Mouse (Mus musculus): ENCODE measurements around the gene Glb1l2. TPM values are rescaled to one million over a fixed set of nuclear protein-coding genes. Genes with fewer than 3 reads are reported as not detected.

Glb1l2 gene
- polyA plus RNA-seq, 1 experiment from 2014 or later = 2.9 TPM

DNA sequence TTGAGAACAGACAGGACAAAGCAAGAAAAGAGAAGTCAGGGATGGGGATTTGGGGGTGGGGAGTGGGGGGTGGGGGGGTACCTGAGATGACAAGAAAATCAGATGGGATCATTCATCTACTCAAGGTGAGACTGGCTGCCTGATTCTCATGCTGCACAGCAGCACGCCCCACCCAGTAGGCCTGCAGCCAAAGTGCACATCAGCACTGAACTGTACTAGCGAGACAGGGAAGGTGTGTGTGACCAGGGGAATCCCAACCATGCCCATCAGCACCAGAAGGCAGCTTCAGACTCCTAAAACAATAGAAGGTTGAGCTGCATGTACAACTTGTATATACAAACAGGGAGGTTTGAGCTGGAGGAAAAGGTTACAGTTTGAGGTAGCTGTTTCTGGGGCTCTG, 30.6 kb downstream of the Glb1l2 start:
- Histone ChIP-seq H3K9me3 (no peaks in the 10 kb centered on the region), H3K9ac (no peak overlapping the region), H3K36me3 (replicated peaks) (no peaks in the 10 kb centered on the region), H3K4me3 (no peak overlapping the region), H3K4me2 (no peak overlapping the region), H3K27me3 (replicated peaks) (no peaks in the 10 kb centered on the region), H3K27ac (no peak overlapping the region), H3K4me1 (no peaks in the 10 kb centered on the region)
- ATAC-seq (replicated peaks) = peak; percentile 34; the same call in 1 of the 2 replicates
- 85% methylated on average over 2 of the region's 2 CpGs for WGBS

GRCm38 (mm10) chr9:26768181-26768580, 38.1 kb downstream of the Glb1l2 start:
- no peak overlapping the region for H3K4me2 ChIP-seq
- no peak overlapping the region for H3K9ac ChIP-seq
- no peaks in the 10 kb centered on the region for H3K4me1 ChIP-seq
- 0 out of 2 replicates have a peak, but pooled peaks cover 4% of the 10 kb centered on the region for H3K36me3 ChIP-seq (replicated peaks)
- no peak overlapping the region for H3K27ac ChIP-seq
- H3K4me3 ChIP-seq = no peak overlapping the region
- WGBS = 94% methylated on average over 3 of the region's 3 CpGs
- no peak for ATAC-seq (replicated peaks)
- no peaks in the 10 kb centered on the region for H3K27me3 ChIP-seq (replicated peaks)
- H3K9me3 ChIP-seq = no peaks in the 10 kb centered on the region

- peaks cover 8% of the 10 kb centered on the region; the same call in 1 of the 2 replicates for H3K36me3 ChIP-seq (replicated peaks)
- H3K9me3 ChIP-seq = no peaks in the 10 kb centered on the region
- H3K4me2 ChIP-seq = no peak overlapping the region
- H3K27ac ChIP-seq = no peak overlapping the region
- no peak overlapping the region for H3K4me3 ChIP-seq
- no peaks in the 10 kb centered on the region; the same call in 1 of the 2 replicates for H3K4me1 ChIP-seq
- 80% methylated on average over 6 of the region's 6 CpGs for WGBS
- ATAC-seq (replicated peaks) = no peak
- no peaks in the 10 kb centered on the region for H3K27me3 ChIP-seq (replicated peaks)
- no peak overlapping the region for H3K9ac ChIP-seq
These were observed 43.8 kb downstream of the Glb1l2 start for GRCm38 (mm10) chr9:26762477-26762876.

GRCm38 (mm10) chr9:26760576-26760975, 45.7 kb downstream of the Glb1l2 start:
- no peaks in the 10 kb centered on the region for H3K9me3 ChIP-seq
- H3K9ac ChIP-seq = no peak overlapping the region
- H3K4me3 ChIP-seq = no peak overlapping the region
- peaks cover 26% of the 10 kb centered on the region for H3K36me3 ChIP-seq (replicated peaks)
- H3K27ac ChIP-seq = no peak overlapping the region
- no peak for ATAC-seq (replicated peaks)
- no peak overlapping the region for H3K4me2 ChIP-seq
- WGBS = 69% methylated on average over 5 of the region's 5 CpGs
- H3K27me3 ChIP-seq (replicated peaks) = no peaks in the 10 kb centered on the region
- H3K4me1 ChIP-seq = no peaks in the 10 kb centered on the region; the same call in 1 of the 2 replicates

DNA sequence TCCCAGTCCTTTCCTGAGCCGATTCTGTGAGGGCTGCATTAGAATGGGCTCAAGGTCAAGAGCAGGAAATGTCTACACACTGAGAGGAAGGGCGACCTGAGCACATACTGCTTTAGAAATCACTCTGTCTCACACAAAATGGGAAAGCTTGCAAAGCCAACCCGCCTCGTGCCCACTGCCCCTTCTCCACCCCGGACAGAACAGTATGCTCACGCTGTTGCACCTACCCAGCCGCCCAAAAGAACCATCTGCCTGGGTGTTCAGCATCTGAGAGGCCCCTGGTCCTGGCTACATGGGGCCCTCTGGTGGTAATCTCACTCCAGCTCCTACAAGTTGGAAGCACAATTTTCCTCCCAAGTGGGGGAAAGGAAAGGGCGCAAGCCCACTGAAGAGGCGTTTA, 46.2 kb downstream of the Glb1l2 start:
- H3K36me3 ChIP-seq (replicated peaks) = peaks cover 28% of the 10 kb centered on the region
- no peaks in the 10 kb centered on the region for H3K9me3 ChIP-seq

GRCm38 (mm10) chr9:26748893-26749292, 57.4 kb downstream of the Glb1l2 start:
- no peak for ATAC-seq (replicated peaks)
- Histone ChIP-seq H3K4me3 (no peak overlapping the region), H3K4me1 (no peaks in the 10 kb centered on the region), H3K27ac (no peak overlapping the region), H3K36me3 (replicated peaks) (0 out of 2 replicates have a peak, but pooled peaks cover 7% of the 10 kb centered on the region), H3K27me3 (replicated peaks) (no peaks in the 10 kb centered on the region), H3K4me2 (no peak overlapping the region), H3K9ac (no peak overlapping the region), H3K9me3 (no peaks in the 10 kb centered on the region)
- WGBS = 90% methylated on average over 4 of the region's 4 CpGs

More for the DNA sequence above, 46.2 kb downstream of the Glb1l2 start:
- H3K27me3 ChIP-seq (replicated peaks) = no peaks in the 10 kb centered on the region
- no peaks in the 10 kb centered on the region; the same call in 1 of the 2 replicates for H3K4me1 ChIP-seq
- WGBS = 32% methylated on average over 9 of the region's 9 CpGs
- no peak overlapping the region for H3K4me3 ChIP-seq
- no peak overlapping the region for H3K4me2 ChIP-seq
- ATAC-seq (replicated peaks) = peak; percentile 76
- H3K27ac ChIP-seq = no peak overlapping the region
- H3K9ac ChIP-seq = no peak overlapping the region

- no peak for ATAC-seq (replicated peaks)
- H3K36me3 ChIP-seq (replicated peaks) = 0 out of 2 replicates have a peak, but pooled peaks cover 4% of the 10 kb centered on the region
- H3K9ac ChIP-seq = no peak overlapping the region
- no peak overlapping the region for H3K27ac ChIP-seq
- 0 out of 2 replicates have a peak, but pooled peaks cover 4% of the 10 kb centered on the region for H3K4me1 ChIP-seq
- no peaks in the 10 kb centered on the region for H3K9me3 ChIP-seq
- 8% methylated on average over 4 of the region's 4 CpGs for WGBS
- H3K27me3 ChIP-seq (replicated peaks) = no peaks in the 10 kb centered on the region
- no peak overlapping the region for H3K4me3 ChIP-seq
- no peak overlapping the region for H3K4me2 ChIP-seq
These were observed 59.1 kb downstream of the Glb1l2 start for GRCm38 (mm10) chr9:26747121-26747520.

GRCm38 (mm10) chr9:26742817-26743216, 63.5 kb downstream of the Glb1l2 start:
- WGBS = 88% methylated on average over 3 of the region's 3 CpGs
- H3K36me3 ChIP-seq (replicated peaks) = no peaks in the 10 kb centered on the region

GRCm38 (mm10) chr9:26737116-26737515, 69.2 kb downstream of the Glb1l2 start:
- Histone ChIP-seq H3K4me1 (peaks cover 43% of the 10 kb centered on the region), H3K9ac (no peak overlapping the region), H3K9me3 (no peaks in the 10 kb centered on the region), H3K27ac (no peak overlapping the region), H3K4me2 (peak overlapping the region; percentile 79), H3K27me3 (replicated peaks) (no peaks in the 10 kb centered on the region), H3K36me3 (replicated peaks) (no peaks in the 10 kb centered on the region), H3K4me3 (peak overlapping the region; percentile 14; the same call in 1 of the 2 replicates)
- no peak for ATAC-seq (replicated peaks)
- WGBS = 36% methylated on average over 5 of the region's 5 CpGs

More at GRCm38 (mm10) chr9:26742817-26743216, 63.5 kb downstream of the Glb1l2 start:
- ATAC-seq (replicated peaks) = 0 out of 2 replicates have a peak, but pooled peaks have one; percentile 7
- Histone ChIP-seq H3K27me3 (replicated peaks) (no peaks in the 10 kb centered on the region), H3K4me2 (no peak overlapping the region), H3K9me3 (no peaks in the 10 kb centered on the region), H3K4me1 (peaks cover 13% of the 10 kb centered on the region), H3K9ac (no peak overlapping the region), H3K27ac (no peak overlapping the region), H3K4me3 (no peak overlapping the region)

- H3K27ac ChIP-seq = peak overlapping the region; percentile 82
- H3K4me1 ChIP-seq = peaks cover 43% of the 10 kb centered on the region
- peak overlapping the region; percentile 72 for H3K9ac ChIP-seq
- peak overlapping the region; percentile 59 for H3K4me3 ChIP-seq
- H3K4me2 ChIP-seq = peak overlapping the region; percentile 79
- 0% methylated on average over 35 of the region's 37 CpGs for WGBS
- no peaks in the 10 kb centered on the region for H3K9me3 ChIP-seq
- no peaks in the 10 kb centered on the region for H3K36me3 ChIP-seq (replicated peaks)
- H3K27me3 ChIP-seq (replicated peaks) = no peaks in the 10 kb centered on the region
- peak; percentile 81 for ATAC-seq (replicated peaks)
These were observed 72.3 kb downstream of the Glb1l2 start for GRCm38 (mm10) chr9:26733986-26734385.

DNA sequence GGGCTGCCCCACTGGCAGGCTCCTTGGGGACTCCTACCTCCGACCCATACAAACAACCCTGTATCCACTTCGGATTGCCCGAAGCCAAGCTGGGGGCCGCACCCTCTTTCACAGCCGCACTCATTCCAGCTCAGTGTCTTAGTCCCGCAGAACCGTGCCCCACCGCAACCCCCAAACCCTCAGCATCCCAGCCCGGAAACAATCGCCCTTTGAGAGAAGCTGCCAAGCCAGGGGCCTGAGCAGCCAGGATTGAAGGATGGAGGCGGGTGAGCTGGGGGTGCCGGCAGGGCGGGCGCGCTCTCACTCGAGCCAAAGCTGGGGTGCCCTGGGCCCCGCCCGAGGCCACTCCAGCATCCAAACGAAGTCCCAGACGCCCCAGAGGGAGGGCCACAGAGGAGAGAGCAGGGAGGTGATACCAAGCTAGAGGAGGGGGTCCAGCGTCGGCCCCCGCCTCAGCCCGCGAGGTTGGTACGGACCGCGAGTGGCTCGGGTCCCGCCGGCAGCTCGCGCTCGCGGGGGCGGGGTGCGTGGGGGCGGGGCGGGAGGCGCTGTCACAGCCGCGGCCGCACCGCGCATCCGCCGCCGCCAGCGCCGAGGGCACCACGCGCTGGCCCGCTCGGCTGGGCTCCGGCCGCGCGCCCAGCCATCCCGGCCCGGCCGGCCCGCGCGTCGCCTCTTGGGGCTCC, 72.9 kb downstream of the Glb1l2 start, which contains the start of gene B3gat1:
TSS of gene B3gat1 (plus strand) at position 523 of the 686 bp plus-strand sequence.
- WGBS = under 1% methylated on average over 64 of the region's 65 CpGs
- Histone ChIP-seq H3K9ac (peak within 1 kb of the TSS; percentile 72), H3K4me2 (peak within 1 kb of the TSS; percentile 79), H3K36me3 (replicated peaks) (no peaks in the 10 kb centered on the region), H3K4me1 (peaks cover 39% of the 10 kb centered on the region), H3K4me3 (peak within 1 kb of the TSS; percentile 59), H3K27ac (peak within 1 kb of the TSS; percentile 82), H3K27me3 (replicated peaks) (no peaks in the 10 kb centered on the region), H3K9me3 (no peaks in the 10 kb centered on the region)
- peak; percentile 93 for ATAC-seq (replicated peaks)

DNA sequence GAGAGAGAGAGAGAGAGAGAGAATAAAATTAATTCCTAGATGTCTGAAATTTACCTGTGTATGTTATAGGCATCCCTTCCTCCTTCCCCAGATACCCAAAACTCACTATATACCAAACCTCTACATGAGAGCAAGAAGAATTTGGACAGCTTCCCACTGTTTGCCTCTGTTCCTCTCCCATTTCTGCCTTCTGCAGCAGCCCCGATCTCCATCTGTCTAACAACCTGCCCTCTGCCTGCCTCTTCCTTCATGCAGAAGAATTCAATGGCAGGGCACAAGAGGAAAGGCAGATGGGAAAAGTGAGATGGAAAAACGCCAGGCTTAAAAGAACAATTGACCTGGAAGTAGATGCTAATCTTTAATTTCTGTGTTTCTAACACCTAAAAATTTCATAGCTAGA, 77.7 kb downstream of the Glb1l2 start:
- peaks cover 4% of the 10 kb centered on the region for H3K4me1 ChIP-seq
- no peak overlapping the region for H3K4me3 ChIP-seq
- WGBS = 71% methylated on average over 2 of the region's 2 CpGs
- H3K9ac ChIP-seq = no peak overlapping the region
- no peaks in the 10 kb centered on the region for H3K9me3 ChIP-seq
- H3K27me3 ChIP-seq (replicated peaks) = no peaks in the 10 kb centered on the region
- H3K27ac ChIP-seq = no peak overlapping the region
- H3K4me2 ChIP-seq = no peak overlapping the region
- no peaks in the 10 kb centered on the region for H3K36me3 ChIP-seq (replicated peaks)
- ATAC-seq (replicated peaks) = no peak

- 39% methylated on average over 2 of the region's 2 CpGs for WGBS
- no peak overlapping the region for H3K27ac ChIP-seq
- no peak overlapping the region for H3K4me3 ChIP-seq
- ATAC-seq (replicated peaks) = no peak
- no peaks in the 10 kb centered on the region for H3K27me3 ChIP-seq (replicated peaks)
- no peak overlapping the region for H3K4me2 ChIP-seq
- H3K9ac ChIP-seq = no peak overlapping the region
- H3K4me1 ChIP-seq = no peaks in the 10 kb centered on the region
- H3K9me3 ChIP-seq = no peaks in the 10 kb centered on the region
- no peaks in the 10 kb centered on the region for H3K36me3 ChIP-seq (replicated peaks)
These were observed 78.8 kb downstream of the Glb1l2 start for GRCm38 (mm10) chr9:26727445-26727844.

Measured in midbrain, embryonic 15.5 days (tissue).